Mouse (Mus musculus) mature B cell (primary cell): ENCODE results near the gene Ptpre.

ENCODE experiments used
- in situ Hi-C: fragments of 300-500 bp; cut with MboI; formaldehyde crosslinking; loops from 2 replicates; pipeline ENCODE4 v1.14.3; 2019

Gene Ptpre

GRCm38 (mm10) chr7:135723672-135724341, 186.5 kb downstream of the Ptpre start:
- in situ Hi-C loops, result no loop called here

GRCm38 (mm10) chr7:135726707-135727106, 189.4 kb downstream of the Ptpre start:
- in situ Hi-C loops, result no loop called here

- in situ Hi-C loops, result no loop called here
Measured at GRCm38 (mm10) chr7:135728038-135728437, 190.8 kb downstream of the Ptpre start.

- in situ Hi-C loops, result no loop called here
Measured at GRCm38 (mm10) chr7:135734379-135734778, 197.1 kb downstream of the Ptpre start.

GRCm38 (mm10) chr7:135734911-135735646, 197.8 kb downstream of the Ptpre start:
- in situ Hi-C loops, result no loop called here
